Mouse (Mus musculus) embryonic facial prominence, embryonic 12.5 days (tissue): ENCODE results near the gene Olfr432. TPM values are rescaled to one million over a fixed set of nuclear protein-coding genes. Genes with fewer than 3 reads are reported as not detected.
"Not testable (repeated sequence)": the region's sequence is repeated elsewhere in the genome, so short reads cannot be mapped to it uniquely, and the experiment has no call there.

Experiments used
- ATAC-seq: fragments of 200-750 bp; cut with Nextera tagmentation; 2 replicates; pipeline ENCODE4 v1.8.0; 2017; ENCODE audit not compliant: insufficient number of reproducible peaks, insufficient read depth, low FRiP score, low TSS enrichment
- H3K27ac ChIP-seq: fragments of 300-500 bp; sonication (generic); 2 replicates; pipeline ENCODE4 v1.5.1; 2016; ENCODE audit warnings: mild to moderate bottlenecking
- H3K27me3 ChIP-seq: fragments of 300-500 bp; sonication (generic); 2 replicates; pipeline ENCODE4 v1.6.1; 2016; ENCODE audit warnings: mild to moderate bottlenecking, moderate library complexity
- H3K36me3 ChIP-seq: fragments of 300-500 bp; sonication (generic); 2 replicates; pipeline ENCODE4 v1.6.1; 2016; ENCODE audit warnings: mild to moderate bottlenecking
- H3K4me1 ChIP-seq: fragments of 300-500 bp; sonication (generic); 2 replicates; pipeline ENCODE4 v1.6.1; 2016
- H3K4me2 ChIP-seq: fragments of 300-500 bp; sonication (generic); replicated peaks from 2 replicates; pipeline ENCODE4 v1.6.1; 2016; ENCODE audit warnings: mild to moderate bottlenecking, moderate library complexity
- H3K4me3 ChIP-seq: fragments of 300-500 bp; sonication (generic); 2 replicates; pipeline ENCODE4 v1.5.1; 2016; ENCODE audit warnings: mild to moderate bottlenecking
- H3K9ac ChIP-seq: fragments of 300-500 bp; sonication (generic); 2 replicates; pipeline ENCODE4 v1.6.1; 2016; ENCODE audit warnings: mild to moderate bottlenecking, moderate library complexity
- H3K9me3 ChIP-seq: fragments of 300-500 bp; sonication (generic); 2 replicates; pipeline ENCODE4 v1.6.1; 2016; ENCODE audit warnings: mild to moderate bottlenecking, moderate library complexity
- WGBS: fragments of 180-500 bp; shearing (Covaris S2); methylation state at CpG from one replicate; pipeline ENCODE4 v1.1.7; 2016; 5-methylcytosine and 5-hydroxymethylcytosine counted together
- polyA plus RNA-seq: library from polyadenylated mRNA; unstranded; fragments of >200 nt; fragmentation: Nextera tagmentation; extraction: Ambion mirVana; gene quantifications from 2 replicates; pipeline ENCODE4 v1.2.1, GENCODE M21; 2016

Olfr432 gene
- polyA plus RNA-seq, result not detected in 2 replicates

GRCm38 (mm10) chr1:174048893-174049292 is at the start of gene Olfr432:
Gene Olfr432 (plus strand): TSS chr1:174049205.
- WGBS, result 73% methylated on average over 2 of the region's 2 CpGs
- no peaks in the 10 kb centered on the region for H3K27me3 ChIP-seq

GRCm38 (mm10) chr1:174004352-174005109 is 44.5 kb upstream of the Olfr432 start:
- H3K9me3 ChIP-seq, ATAC-seq, H3K27me3 ChIP-seq, H3K4me2 ChIP-seq, H3K4me3 ChIP-seq, H3K27ac ChIP-seq, H3K4me1 ChIP-seq, H3K9ac ChIP-seq, H3K36me3 ChIP-seq: not testable (repeated sequence)
- WGBS, result 60% methylated on average over 2 of the region's 3 CpGs

More at GRCm38 (mm10) chr1:174048893-174049292, at the start of gene Olfr432:
- H3K9ac ChIP-seq, result no peak within 1 kb of the TSS
- no peaks in the 10 kb centered on the region for H3K36me3 ChIP-seq
- no peak within 1 kb of the TSS for H3K4me3 ChIP-seq
- H3K4me1 ChIP-seq, result no peaks in the 10 kb centered on the region
- H3K9me3 ChIP-seq, result no peaks in the 10 kb centered on the region
- no peak within 1 kb of the TSS for H3K4me2 ChIP-seq
- H3K27ac ChIP-seq, result no peak within 1 kb of the TSS
- no peak for ATAC-seq

- ATAC-seq, H3K4me2 ChIP-seq, H3K27ac ChIP-seq, H3K4me1 ChIP-seq, H3K9me3 ChIP-seq, H3K9ac ChIP-seq, H3K4me3 ChIP-seq, H3K36me3 ChIP-seq, H3K27me3 ChIP-seq: not testable (repeated sequence)
Measured at GRCm38 (mm10) chr1:174007050-174007449, 42.0 kb upstream of the Olfr432 start.

GRCm38 (mm10) chr1:174031698-174032097 is 17.3 kb upstream of the Olfr432 start, which contains the start of gene Ifi205:
Gene Ifi205 (minus strand): TSS chr1:174031810.
- H3K4me2 ChIP-seq, result no peak within 1 kb of the TSS
- H3K27ac ChIP-seq, result no peak within 1 kb of the TSS
- no peak within 1 kb of the TSS for H3K4me3 ChIP-seq
- H3K9ac ChIP-seq, result no peak within 1 kb of the TSS
- H3K36me3 ChIP-seq, result no peaks in the 10 kb centered on the region
- 30% methylated on average over 1 of the region's 1 CpGs for WGBS
- H3K27me3 ChIP-seq, result no peaks in the 10 kb centered on the region
- ATAC-seq, result no peak
- no peaks in the 10 kb centered on the region for H3K9me3 ChIP-seq
- no peaks in the 10 kb centered on the region for H3K4me1 ChIP-seq

- WGBS, result 41% methylated on average over 4 of the region's 4 CpGs
- Histone ChIP-seq H3K4me1 (no peaks in the 10 kb centered on the region), H3K9ac (no peak overlapping the region), H3K9me3 (no peaks in the 10 kb centered on the region), H3K36me3 (no peaks in the 10 kb centered on the region), H3K4me2 (no peak overlapping the region), H3K27ac (no peak overlapping the region), H3K4me3 (no peak overlapping the region), H3K27me3 (no peaks in the 10 kb centered on the region)
- no peak for ATAC-seq
Measured at GRCm38 (mm10) chr1:174035841-174036240, 13.2 kb upstream of the Olfr432 start.

GRCm38 (mm10) chr1:174038480-174038879 is 10.5 kb upstream of the Olfr432 start:
- no peak for ATAC-seq
- WGBS, result 85% methylated on average over 3 of the region's 3 CpGs
- no peaks in the 10 kb centered on the region for H3K9me3 ChIP-seq
- no peaks in the 10 kb centered on the region for H3K4me1 ChIP-seq
- no peaks in the 10 kb centered on the region for H3K27me3 ChIP-seq
- no peak overlapping the region for H3K4me3 ChIP-seq
- no peak overlapping the region for H3K4me2 ChIP-seq
- H3K36me3 ChIP-seq, result no peaks in the 10 kb centered on the region
- H3K9ac ChIP-seq, result no peak overlapping the region
- no peak overlapping the region for H3K27ac ChIP-seq

- H3K4me3 ChIP-seq, result no peak within 1 kb of the TSS
- ATAC-seq, result no peak
Measured at GRCm38 (mm10) chr1:174040523-174041177, 8.4 kb upstream of the Olfr432 start, which contains the start of gene Olfr433. Gene Olfr433 (plus strand): TSS chr1:174040705.

GRCm38 (mm10) chr1:174042091-174042884 is 6.7 kb upstream of the Olfr432 start:
- ATAC-seq, H3K9me3 ChIP-seq, H3K4me3 ChIP-seq, H3K27me3 ChIP-seq, H3K4me2 ChIP-seq, H3K36me3 ChIP-seq, H3K27ac ChIP-seq, H3K4me1 ChIP-seq, H3K9ac ChIP-seq: not testable (repeated sequence)
- WGBS, result 88% methylated on average over 12 of the region's 12 CpGs

More at GRCm38 (mm10) chr1:174040523-174041177, 8.4 kb upstream of the Olfr432 start, which contains the start of gene Olfr433:
- Histone ChIP-seq H3K4me1 (no peaks in the 10 kb centered on the region), H3K27ac (no peak within 1 kb of the TSS), H3K36me3 (no peaks in the 10 kb centered on the region), H3K27me3 (no peaks in the 10 kb centered on the region), H3K9ac (no peak within 1 kb of the TSS), H3K9me3 (no peaks in the 10 kb centered on the region), H3K4me2 (no peak within 1 kb of the TSS)
- 83% methylated on average over 7 of the region's 7 CpGs for WGBS

- H3K4me3 ChIP-seq, result no peak overlapping the region
- no peak overlapping the region for H3K4me2 ChIP-seq
- H3K27ac ChIP-seq, result no peak overlapping the region
- no peak overlapping the region for H3K9ac ChIP-seq
- no peaks in the 10 kb centered on the region for H3K4me1 ChIP-seq
- no peak for ATAC-seq
- WGBS, result 53% methylated on average over 2 of the region's 2 CpGs
- no peaks in the 10 kb centered on the region for H3K36me3 ChIP-seq
- H3K9me3 ChIP-seq, result no peaks in the 10 kb centered on the region
- no peaks in the 10 kb centered on the region for H3K27me3 ChIP-seq
Measured at GRCm38 (mm10) chr1:174044431-174044830, 4.6 kb upstream of the Olfr432 start.

- not testable (repeated sequence) for H3K4me1 ChIP-seq, H3K9me3 ChIP-seq, H3K27ac ChIP-seq, ATAC-seq, H3K27me3 ChIP-seq, H3K4me2 ChIP-seq, H3K36me3 ChIP-seq, H3K9ac ChIP-seq, H3K4me3 ChIP-seq
- 85% methylated on average over 6 of the region's 6 CpGs for WGBS
Measured at GRCm38 (mm10) chr1:174048227-174048626, 778 bp upstream of the Olfr432 start.

- not testable (repeated sequence) for H3K36me3 ChIP-seq, H3K4me3 ChIP-seq, H3K4me1 ChIP-seq, ATAC-seq, H3K9ac ChIP-seq, H3K27me3 ChIP-seq, H3K27ac ChIP-seq, H3K4me2 ChIP-seq, H3K9me3 ChIP-seq
- WGBS, result 64% methylated on average over 4 of the region's 4 CpGs
Measured at GRCm38 (mm10) chr1:174049357-174049756, 352 bp downstream of the Olfr432 start.
